Mouse (Mus musculus) erythroblast, embryonic 14.5 days (primary cell): ENCODE measurements around the gene Zbtb42. TPM values are rescaled to one million over a fixed set of nuclear protein-coding genes. Genes with fewer than 3 reads are reported as not detected.

Source experiments
- H3K27me3 ChIP-seq: 2 replicates; pipeline ENCODE4 v1.6.1; 2012; ENCODE audit warnings: inconsistent platforms; ENCODE audit not compliant: control insufficient read depth
- H3K36me3 ChIP-seq: 2 replicates; pipeline ENCODE4 v1.6.1; 2012; ENCODE audit warnings: mild to moderate bottlenecking, inconsistent platforms; ENCODE audit not compliant: control insufficient read depth
- H3K4me1 ChIP-seq: 2 replicates; pipeline ENCODE4 v1.6.1; 2012; ENCODE audit warnings: inconsistent platforms; ENCODE audit not compliant: control insufficient read depth
- H3K4me3 ChIP-seq: replicated peaks from 2 replicates; pipeline ENCODE3; 2012; ENCODE audit warnings: moderate library complexity, mild to moderate bottlenecking, inconsistent platforms
- H3K9me3 ChIP-seq: 2 replicates; pipeline ENCODE4 v1.6.1; 2012; ENCODE audit warnings: low read length, inconsistent platforms, mixed read lengths; ENCODE audit not compliant: control insufficient read depth
- GATA1 ChIP-seq: IDR thresholded peaks from 2 replicates; pipeline ENCODE4 v1.6.1; 2012; ENCODE audit warnings: low read length, inconsistent platforms, mixed read lengths
- TAL1 ChIP-seq: IDR thresholded peaks from 3 replicates; pipeline ENCODE4 v1.6.1; 2012; ENCODE audit warnings: low read length, inconsistent platforms, mixed read lengths
- polyA plus RNA-seq: library from polyadenylated mRNA; stranded (reverse); fragments of >175 nt; gene quantifications from 2 replicates; pipeline ENCODE4 v1.2.3, GENCODE M21; 2012

Gene Zbtb42
- polyA plus RNA-seq, 1 experiment = 0.02 TPM

- H3K27me3 ChIP-seq = peaks cover 42% of the 10 kb centered on the region
- H3K4me3 ChIP-seq = peak overlapping the region; percentile 54
- TF ChIP-seq TAL1 (no peak), GATA1 (no peak)
- no peaks in the 10 kb centered on the region; the same call in 1 of the 2 replicates for H3K36me3 ChIP-seq
- peaks cover 9% of the 10 kb centered on the region for H3K4me1 ChIP-seq
- H3K9me3 ChIP-seq = no peaks in the 10 kb centered on the region
Measured at GRCm38 (mm10) chr12:112720890-112721423, 42.3 kb downstream of the Zbtb42 start.

- Histone ChIP-seq H3K4me3 (peak overlapping the region; percentile 54), H3K9me3 (no peaks in the 10 kb centered on the region), H3K27me3 (peaks cover 42% of the 10 kb centered on the region), H3K4me1 (peaks cover 9% of the 10 kb centered on the region), H3K36me3 (no peaks in the 10 kb centered on the region; the same call in 1 of the 2 replicates)
- no peak for TF ChIP-seq GATA1
- TF ChIP-seq TAL1 = no peak
Measured at GRCm38 (mm10) chr12:112721424-112722239, 43.0 kb downstream of the Zbtb42 start.

- Histone ChIP-seq H3K36me3 (no peaks in the 10 kb centered on the region; the same call in 1 of the 2 replicates), H3K4me1 (peaks cover 9% of the 10 kb centered on the region), H3K27me3 (peaks cover 42% of the 10 kb centered on the region), H3K9me3 (no peaks in the 10 kb centered on the region), H3K4me3 (peak overlapping the region; percentile 56)
- TF ChIP-seq TAL1 = no peak
- TF ChIP-seq GATA1 = no peak
Measured at GRCm38 (mm10) chr12:112722240-112723027, 43.8 kb downstream of the Zbtb42 start.

GRCm38 (mm10) chr12:112723028-112723330, 44.4 kb downstream of the Zbtb42 start:
- Histone ChIP-seq H3K4me3 (peak overlapping the region; percentile 56), H3K27me3 (peaks cover 42% of the 10 kb centered on the region), H3K9me3 (no peaks in the 10 kb centered on the region), H3K4me1 (peaks cover 9% of the 10 kb centered on the region), H3K36me3 (no peaks in the 10 kb centered on the region; the same call in 1 of the 2 replicates)
- no peak for TF ChIP-seq TAL1
- no peak for TF ChIP-seq GATA1

- Histone ChIP-seq H3K27me3 (peaks cover 42% of the 10 kb centered on the region), H3K36me3 (no peaks in the 10 kb centered on the region; the same call in 1 of the 2 replicates), H3K9me3 (no peaks in the 10 kb centered on the region), H3K4me3 (no peak overlapping the region), H3K4me1 (peaks cover 9% of the 10 kb centered on the region)
- TF ChIP-seq TAL1 = no peak
- no peak for TF ChIP-seq GATA1
Measured at GRCm38 (mm10) chr12:112723445-112723844, 44.8 kb downstream of the Zbtb42 start.

- peaks cover 38% of the 10 kb centered on the region for H3K27me3 ChIP-seq
- no peaks in the 10 kb centered on the region; the same call in 1 of the 2 replicates for H3K36me3 ChIP-seq
- H3K4me3 ChIP-seq = no peak overlapping the region
- H3K4me1 ChIP-seq = peaks cover 9% of the 10 kb centered on the region
- H3K9me3 ChIP-seq = no peaks in the 10 kb centered on the region
- no peak for TF ChIP-seq GATA1
- TF ChIP-seq TAL1 = no peak
Measured at GRCm38 (mm10) chr12:112724077-112724805, 45.6 kb downstream of the Zbtb42 start.

- Histone ChIP-seq H3K4me1 (no peaks in the 10 kb centered on the region; the same call in 1 of the 2 replicates), H3K4me3 (no peak overlapping the region), H3K36me3 (peaks cover 6% of the 10 kb centered on the region; the same call in 1 of the 2 replicates), H3K9me3 (no peaks in the 10 kb centered on the region), H3K27me3 (peaks cover 10% of the 10 kb centered on the region)
- TF ChIP-seq GATA1 = no peak
- TF ChIP-seq TAL1 = no peak
Measured at GRCm38 (mm10) chr12:112727801-112728200, 49.2 kb downstream of the Zbtb42 start.

GRCm38 (mm10) chr12:112730808-112731207, 52.2 kb downstream of the Zbtb42 start:
- Histone ChIP-seq H3K9me3 (no peaks in the 10 kb centered on the region), H3K4me1 (no peaks in the 10 kb centered on the region), H3K4me3 (no peak overlapping the region), H3K27me3 (no peaks in the 10 kb centered on the region), H3K36me3 (peaks cover 11% of the 10 kb centered on the region; the same call in 1 of the 2 replicates)
- TF ChIP-seq TAL1 = no peak
- TF ChIP-seq GATA1 = no peak

Other genes starting within 250 kb of the Zbtb42 start
- 0.01 TPM in 1 of 2 replicates, not detected in the other for gene A530016L24Rik, start 189.4 kb upstream of the Zbtb42 start, polyA plus RNA-seq
- not detected in 2 replicates for gene Tmem179, start 162.1 kb upstream of the Zbtb42 start, polyA plus RNA-seq
- gene Inf2, start 90.0 kb upstream of the Zbtb42 start, polyA plus RNA-seq = 0.43 TPM in 2 replicates
- gene Adssl1, start 58.8 kb upstream of the Zbtb42 start, polyA plus RNA-seq = 0.28 and 0.74 TPM in 2 replicates
- 20.4 and 20.6 TPM in 2 replicates for gene Siva1, start 34.1 kb upstream of the Zbtb42 start, polyA plus RNA-seq
- gene Akt1, start 3.9 kb upstream of the Zbtb42 start, polyA plus RNA-seq = 15.1 and 15.2 TPM in 2 replicates
- 0.02 and 0.04 TPM in 2 replicates for gene Cep170b, start 41.6 kb downstream of the Zbtb42 start, polyA plus RNA-seq
- 0.24 and 0.50 TPM in 2 replicates for gene Pld4, start 81.8 kb downstream of the Zbtb42 start, polyA plus RNA-seq
- gene Ahnak2, start 123.8 kb downstream of the Zbtb42 start, polyA plus RNA-seq = 0.01 and 0.05 TPM in 2 replicates
- 0.10 TPM in 1 of 2 replicates, not detected in the other for gene Clba1, start 130.1 kb downstream of the Zbtb42 start, polyA plus RNA-seq
- 3.3 and 4.7 TPM in 2 replicates for gene Cdca4, start 150.6 kb downstream of the Zbtb42 start, polyA plus RNA-seq
- 0.01 TPM in 1 of 2 replicates, not detected in the other for gene Gpr132, start 189.4 kb downstream of the Zbtb42 start, polyA plus RNA-seq